Mouse (Mus musculus) splenic B cell, adult 2 months (primary cell): ENCODE data around the gene Taf11.
A peak's percentile ranks its signal among the peaks of the same experiment; 100 is the strongest.

Experiments
- DNase-seq: peaks from one replicate; pipeline ENCODE4 v3.0.0-alpha.2; 2011; ENCODE audit warnings: low read depth, low spot score
- H3K27me3 ChIP-seq: 2 replicates; pipeline ENCODE4 v1.6.1; 2012; ENCODE audit warnings: mild to moderate bottlenecking, low read length, moderate library complexity, mixed read lengths; ENCODE audit not compliant: control insufficient read depth, poor library complexity, insufficient read depth, severe bottlenecking
- H3K36me3 ChIP-seq: 2 replicates; pipeline ENCODE4 v1.6.1; 2012; ENCODE audit warnings: mild to moderate bottlenecking, low read length, moderate library complexity, mixed read lengths; ENCODE audit not compliant: control insufficient read depth, poor library complexity, insufficient read depth, severe bottlenecking

The Taf11 gene

DNA sequence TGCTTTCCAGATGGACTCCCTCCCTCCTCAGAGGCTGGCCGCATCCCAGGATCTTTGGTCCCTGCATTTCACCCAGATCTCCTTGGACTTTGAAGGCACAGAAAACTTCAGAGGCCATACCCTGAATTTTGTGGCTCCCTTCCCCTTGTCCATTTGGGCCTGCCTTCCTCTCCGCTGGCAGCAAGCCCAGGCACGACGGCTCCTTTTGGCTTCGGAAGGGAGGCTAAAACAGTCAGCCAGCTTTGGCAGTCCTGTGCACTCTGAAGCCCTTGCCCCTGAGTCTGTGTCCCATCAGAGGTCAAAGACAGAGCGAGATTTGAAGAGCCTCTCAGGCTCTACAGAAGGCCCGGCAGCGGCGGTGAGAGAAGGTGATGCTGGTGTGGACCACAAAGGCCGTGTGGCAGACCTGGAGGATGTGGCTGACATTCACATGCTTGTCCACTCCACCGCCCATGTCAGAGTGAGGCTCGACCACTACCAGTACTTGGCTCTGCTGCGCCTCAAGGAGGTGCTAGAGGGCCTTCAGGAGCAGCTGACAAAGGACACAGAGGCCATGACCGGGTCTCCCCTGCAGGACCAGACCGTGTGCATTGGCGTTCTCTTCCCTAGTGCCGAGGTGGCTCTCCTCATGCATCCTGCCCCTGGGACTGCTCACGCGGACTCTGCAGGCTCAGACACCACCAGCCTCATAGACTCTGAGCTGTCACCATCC, 23.0 kb downstream of the Taf11 start:
- DNase-seq = no peak
- Histone ChIP-seq H3K27me3 (no peaks in the 10 kb centered on the region; the same call in 1 of the 2 replicates), H3K36me3 (no peaks in the 10 kb centered on the region)

DNA sequence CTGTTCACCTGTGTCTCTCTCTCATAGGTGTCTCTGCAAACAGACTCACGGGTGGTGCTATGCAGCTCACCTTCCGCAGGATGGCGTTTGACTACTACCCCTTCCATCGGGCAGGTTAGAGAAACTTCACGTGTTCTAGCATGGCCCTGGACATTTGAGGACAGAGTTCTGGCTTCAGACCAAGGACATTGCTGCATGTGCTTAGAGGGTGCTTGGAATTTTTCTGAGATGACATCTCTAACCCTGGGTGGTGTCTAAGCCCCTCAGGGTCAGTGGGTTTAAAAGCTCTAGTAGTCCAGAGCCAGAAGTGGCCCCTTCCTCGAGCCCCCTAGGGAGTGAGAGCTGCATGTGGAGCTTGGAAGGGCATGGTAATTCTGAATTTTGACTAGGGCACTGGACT, 25.6 kb downstream of the Taf11 start:
- DNase-seq = no peak
- Histone ChIP-seq H3K27me3 (no peaks in the 10 kb centered on the region; the same call in 1 of the 2 replicates), H3K36me3 (no peaks in the 10 kb centered on the region)

DNA sequence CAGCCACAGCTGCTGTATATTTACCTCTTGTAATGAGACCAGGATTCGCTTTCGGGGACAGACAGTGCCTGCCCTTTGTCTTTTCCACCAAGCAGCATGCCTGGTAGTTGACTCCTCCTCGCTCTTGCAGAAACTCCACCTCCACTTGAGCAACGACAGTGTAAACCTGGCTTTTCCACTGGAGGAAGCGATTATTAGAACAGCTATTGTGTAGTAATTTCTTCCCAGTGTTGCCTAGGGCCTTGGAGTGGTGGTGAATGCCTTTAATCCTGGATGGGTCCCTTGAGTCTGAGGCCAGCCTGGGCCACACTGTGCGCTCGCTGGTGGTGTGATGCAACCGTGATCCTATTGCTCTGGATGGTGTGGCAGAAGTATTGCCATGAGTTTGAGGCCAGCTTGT, 26.5 kb downstream of the Taf11 start:
- no peaks in the 10 kb centered on the region; the same call in 1 of the 2 replicates for H3K27me3 ChIP-seq
- H3K36me3 ChIP-seq = no peaks in the 10 kb centered on the region
- DNase-seq = no peak

DNA sequence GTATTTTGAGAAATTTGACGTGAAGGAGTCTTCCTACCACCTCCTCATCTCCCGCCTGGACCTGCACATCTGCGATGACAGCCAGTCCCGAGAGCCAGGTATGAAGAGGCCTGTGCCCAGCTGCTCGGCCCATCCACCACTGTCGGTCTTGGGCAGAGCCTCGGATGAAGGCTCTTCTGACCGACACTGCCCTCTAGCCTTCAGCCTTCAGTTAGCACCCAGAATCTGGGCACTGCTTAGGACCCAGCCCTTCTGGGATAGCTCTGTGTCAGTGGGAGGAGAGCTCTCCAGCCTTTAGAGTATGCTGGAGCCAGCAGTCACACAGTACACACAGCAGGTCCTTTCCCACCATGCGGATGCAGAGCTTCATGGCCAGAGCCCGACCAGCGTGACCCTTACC, 28.1 kb downstream of the Taf11 start:
- H3K27me3 ChIP-seq = no peaks in the 10 kb centered on the region
- no peak for DNase-seq
- H3K36me3 ChIP-seq = no peaks in the 10 kb centered on the region

DNA sequence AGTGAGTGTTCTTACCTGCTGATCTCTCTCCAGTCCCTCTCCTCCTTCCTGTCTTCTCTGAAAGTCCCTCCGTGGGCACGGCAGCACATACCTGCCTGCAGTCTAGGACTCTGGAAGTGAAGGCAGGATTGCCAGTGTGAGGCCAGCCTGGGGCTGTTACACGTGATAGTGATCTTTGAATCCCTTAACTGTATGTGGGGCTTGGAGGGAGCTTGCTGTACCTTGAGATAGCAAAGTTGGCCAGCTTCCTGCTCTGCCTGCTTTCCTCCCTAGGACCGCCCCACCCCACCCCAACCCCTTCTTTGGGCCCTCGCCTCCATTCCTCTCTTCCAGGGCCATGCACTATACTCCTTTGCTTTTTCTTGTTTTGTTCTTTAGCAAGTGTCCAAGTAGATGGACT, 35.1 kb downstream of the Taf11 start:
- Histone ChIP-seq H3K36me3 (no peaks in the 10 kb centered on the region), H3K27me3 (no peaks in the 10 kb centered on the region)
- no peak for DNase-seq

DNA sequence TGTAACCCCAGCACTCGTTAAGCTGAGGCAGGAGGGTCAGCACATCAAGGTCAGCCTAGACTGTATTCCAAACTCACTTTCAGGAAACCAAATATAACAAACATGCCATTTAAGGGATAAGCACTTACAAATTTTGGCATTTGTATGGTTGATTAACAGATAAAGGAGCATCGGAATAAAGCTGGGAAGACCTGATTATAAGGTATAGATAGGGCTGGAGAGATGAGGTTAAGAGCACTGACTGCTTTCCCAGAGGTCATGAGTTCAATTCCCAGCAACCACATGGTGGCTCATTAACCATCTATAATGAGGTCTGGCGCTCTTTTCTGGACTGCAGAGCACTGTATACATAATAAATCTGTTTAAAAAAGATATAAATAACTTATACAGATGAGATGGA, 36.1 kb downstream of the Taf11 start:
- no peak for DNase-seq
- Histone ChIP-seq H3K36me3 (no peaks in the 10 kb centered on the region), H3K27me3 (no peaks in the 10 kb centered on the region)

DNA sequence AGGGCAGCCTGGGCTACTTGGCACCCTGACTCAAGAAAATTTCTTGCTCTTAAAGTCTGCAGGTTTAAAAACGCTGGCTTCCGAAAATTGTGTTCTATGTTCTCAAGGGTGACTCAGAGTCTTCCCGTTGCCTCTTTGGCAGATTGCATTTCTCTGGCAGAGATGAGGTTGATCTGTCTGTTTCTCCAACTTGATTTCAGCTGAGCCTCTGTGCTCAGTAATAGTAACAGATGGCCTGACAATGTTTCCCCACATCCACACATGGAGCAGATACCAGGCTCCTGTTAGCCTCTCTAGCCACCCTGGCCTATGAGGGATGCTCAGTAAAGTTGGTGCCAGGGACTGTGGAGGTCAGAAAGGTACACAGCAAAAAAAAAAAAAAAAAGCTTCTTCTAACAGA, 37.8 kb downstream of the Taf11 start:
- DNase-seq = no peak
- Histone ChIP-seq H3K27me3 (no peaks in the 10 kb centered on the region), H3K36me3 (no peaks in the 10 kb centered on the region)

DNA sequence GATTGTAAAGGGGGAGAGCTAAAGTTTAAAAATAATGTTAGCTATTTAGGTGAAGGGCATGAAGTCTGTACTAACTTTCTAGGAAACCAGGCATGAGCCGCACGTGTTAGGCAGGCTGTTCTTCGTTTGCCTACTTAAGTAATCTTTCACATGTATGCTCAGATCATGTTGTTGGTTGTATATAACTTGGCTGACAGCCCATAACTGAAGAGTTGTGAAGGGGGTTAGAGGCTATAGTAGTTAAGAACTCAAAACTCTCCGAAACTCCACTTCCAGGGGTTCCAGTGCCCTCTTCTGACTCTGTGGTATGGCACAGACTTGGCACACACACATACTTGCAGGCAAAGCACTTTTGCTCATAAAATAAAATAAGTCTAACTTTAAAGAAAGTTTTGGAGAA, 42.9 kb downstream of the Taf11 start:
- Histone ChIP-seq H3K36me3 (no peaks in the 10 kb centered on the region), H3K27me3 (no peaks in the 10 kb centered on the region)
- DNase-seq = no peak

DNA sequence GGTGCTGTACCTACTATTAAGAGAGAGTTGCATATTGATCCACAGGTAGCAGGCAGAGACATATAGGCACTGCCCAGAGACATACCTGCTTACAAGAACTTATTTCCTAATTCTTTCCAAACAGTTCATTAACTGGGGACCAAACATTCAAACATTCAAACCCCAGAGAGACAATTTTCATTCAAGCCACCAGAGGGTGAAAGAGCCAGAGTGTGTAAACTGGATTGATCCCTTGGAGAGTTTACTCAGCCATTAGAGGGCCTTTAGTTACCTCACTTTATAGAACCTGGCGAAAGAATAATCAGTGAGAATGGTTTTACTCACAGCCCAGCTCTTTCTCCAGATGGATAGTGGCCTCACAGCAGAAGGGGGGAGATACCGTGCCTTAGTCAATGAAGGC, 44.2 kb downstream of the Taf11 start:
- no peaks in the 10 kb centered on the region for H3K36me3 ChIP-seq
- DNase-seq = no peak
- H3K27me3 ChIP-seq = no peaks in the 10 kb centered on the region

DNA sequence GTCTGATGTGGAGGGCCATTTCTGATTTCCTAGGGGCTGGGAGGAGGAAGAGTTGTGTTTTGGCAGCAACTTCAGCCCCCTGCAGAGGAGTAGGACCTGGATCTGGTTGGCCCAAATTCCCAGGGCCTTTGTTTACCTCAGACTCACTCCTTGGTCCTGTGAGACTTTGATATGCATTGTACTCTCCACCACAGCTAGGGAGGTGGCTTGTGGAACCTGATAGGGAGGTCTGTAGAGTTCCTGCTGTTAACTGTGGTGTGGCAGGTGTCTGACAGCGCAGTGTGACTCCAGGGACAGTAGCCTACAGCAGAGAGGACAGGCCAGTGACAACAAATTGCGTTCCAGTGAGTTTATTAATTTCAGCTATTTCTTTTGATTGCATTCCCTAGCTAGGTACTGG, 50.5 kb downstream of the Taf11 start:
- Histone ChIP-seq H3K36me3 (peaks cover 3% of the 10 kb centered on the region; the same call in 1 of the 2 replicates), H3K27me3 (peaks cover 2% of the 10 kb centered on the region; the same call in 1 of the 2 replicates)
- no peak for DNase-seq

DNA sequence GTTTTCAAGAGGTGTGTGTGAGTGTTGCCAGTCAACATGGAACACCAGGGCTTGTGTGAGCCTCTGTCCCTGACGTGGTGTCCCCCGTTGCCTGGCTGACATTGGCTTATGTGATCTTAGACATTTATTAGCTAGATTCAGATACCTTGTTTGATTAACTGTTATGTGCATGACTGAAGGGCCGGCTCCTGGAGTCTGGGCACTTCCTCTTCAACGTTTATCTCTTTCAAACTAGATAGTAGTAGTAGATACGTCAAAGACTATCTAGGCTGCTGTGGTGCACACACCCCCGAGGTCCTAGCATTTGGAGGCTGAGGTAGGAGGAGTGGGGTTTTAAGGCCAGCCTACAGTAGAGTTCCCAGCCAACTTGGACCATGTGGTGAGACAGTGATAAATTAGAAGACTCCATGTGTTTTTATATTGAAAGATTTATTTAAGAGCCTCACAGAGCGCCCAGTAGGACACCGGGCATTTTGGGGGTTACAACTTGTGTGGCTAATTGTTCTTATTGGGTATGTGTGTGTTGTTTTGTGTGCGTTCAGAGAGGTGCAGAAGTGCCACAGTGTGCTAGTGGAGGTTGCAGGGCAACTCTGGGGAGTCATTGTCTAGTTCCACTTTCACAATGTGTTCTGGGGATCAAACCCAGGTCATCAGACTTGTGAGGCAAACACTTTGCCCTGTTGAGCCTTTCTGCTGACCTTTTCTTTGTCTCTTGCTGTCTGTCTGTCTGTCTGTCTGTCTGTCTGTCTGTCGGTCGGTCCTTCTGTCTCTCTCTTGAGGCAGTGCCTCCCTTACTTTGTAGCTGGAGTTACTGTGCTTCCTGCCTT, 51.8 kb downstream of the Taf11 start:
- Histone ChIP-seq H3K36me3 (peaks cover 3% of the 10 kb centered on the region), H3K27me3 (peaks cover 2% of the 10 kb centered on the region; the same call in 1 of the 2 replicates)
- peak; percentile 8 for DNase-seq

DNA sequence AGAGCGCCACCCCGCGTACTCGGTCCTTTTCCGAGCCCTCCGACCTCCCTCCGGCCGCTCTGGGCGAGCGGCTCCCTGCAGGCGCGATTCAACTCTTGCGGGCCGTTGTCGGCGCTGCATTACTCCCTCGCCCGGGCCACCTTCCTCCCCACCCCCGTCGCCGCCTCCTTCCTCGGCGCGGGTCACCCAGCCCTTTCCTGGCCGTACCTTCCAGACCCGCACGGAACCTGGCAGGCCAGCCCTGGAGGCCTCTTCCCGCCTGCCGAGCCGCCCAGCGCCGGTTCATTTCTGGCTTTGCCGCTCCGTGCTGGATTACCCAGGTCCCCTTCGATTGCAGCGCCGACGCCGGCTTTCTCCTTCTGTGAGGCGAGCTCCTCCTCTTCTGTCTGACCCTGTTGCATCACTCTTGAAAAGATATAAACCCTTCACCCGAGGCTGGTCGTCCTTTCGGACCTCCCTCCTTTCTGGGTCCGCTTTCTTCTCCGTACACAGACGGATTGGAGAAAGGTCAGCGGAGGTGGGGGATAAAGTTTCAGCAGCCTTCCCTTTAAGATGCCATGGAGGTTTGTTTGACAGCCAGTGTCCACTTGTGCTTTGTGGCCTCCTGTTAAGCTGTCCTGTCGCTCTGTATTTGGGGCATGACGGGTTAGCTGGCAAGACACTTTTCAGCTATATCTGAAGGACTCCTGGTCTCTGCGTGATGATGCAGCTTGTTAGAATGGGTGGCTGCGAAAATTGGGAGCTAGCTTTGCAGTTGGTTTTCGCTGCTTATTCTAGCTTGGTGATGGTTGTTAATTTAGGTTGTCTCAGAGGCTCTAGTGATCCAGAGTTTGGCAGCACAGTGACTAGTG, 52.6 kb downstream of the Taf11 start:
- peak; percentile 10 for DNase-seq
- H3K27me3 ChIP-seq = peaks cover 2% of the 10 kb centered on the region; the same call in 1 of the 2 replicates
- H3K36me3 ChIP-seq = peaks cover 6% of the 10 kb centered on the region

DNA sequence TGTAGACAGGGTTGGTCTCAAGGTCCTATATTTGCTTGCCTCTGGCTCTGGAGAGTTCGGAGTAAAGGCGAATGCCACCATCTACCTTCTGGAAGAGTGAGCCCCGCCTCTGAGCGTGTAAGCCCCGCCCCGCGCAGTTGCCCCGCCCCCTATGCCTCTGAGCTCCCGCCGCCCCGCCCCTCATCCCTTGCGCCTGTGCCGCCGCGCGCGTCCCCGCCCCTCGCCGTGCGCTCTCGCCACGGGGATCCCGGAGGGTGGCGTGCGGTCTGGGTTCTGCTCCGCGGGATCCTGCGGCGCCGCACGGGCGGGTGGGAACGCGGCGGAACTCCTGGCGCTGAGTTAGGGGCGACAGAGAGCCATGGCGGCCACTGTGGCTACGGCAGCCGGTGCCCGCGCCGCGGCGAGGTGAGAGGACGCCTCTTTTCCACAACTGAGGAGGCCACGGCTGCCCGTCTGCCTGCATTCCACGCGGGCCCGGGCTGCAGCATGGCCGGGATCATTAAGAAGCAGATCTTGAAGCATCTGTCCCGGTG, 53.3 kb downstream of the Taf11 start, which contains the start of gene Uhrf1bp1:
Gene Uhrf1bp1, plus strand, starts transcription at position 177 of the 533 bp plus-strand sequence.
- H3K27me3 ChIP-seq = peaks cover 2% of the 10 kb centered on the region; the same call in 1 of the 2 replicates
- H3K36me3 ChIP-seq = peaks cover 7% of the 10 kb centered on the region
- peak; percentile 85 for DNase-seq
